Mouse (Mus musculus): ENCODE results near the gene Zfp978. TPM values are rescaled to one million over a fixed set of nuclear protein-coding genes. Genes with fewer than 3 reads are reported as not detected.
"Not testable (repeated sequence)": the region's sequence is repeated elsewhere in the genome, so short reads cannot be mapped to it uniquely, and the experiment has no call there.

The Zfp978 gene
- not detected for total RNA-seq (2021)

GRCm38 (mm10) chr4:147361003-147361402 lies at the start of gene Zfp978:
Zfp978 (plus strand) TSS chr4:147361303.
- DNase-seq (ENCODE audit: low spot score in 2 of 2); intact Hi-C loops (cut with DNase I): not testable (repeated sequence)

GRCm38 (mm10) chr4:147335036-147335690 lies 25.9 kb upstream of the Zfp978 start:
- intact Hi-C loops (cut with DNase I); DNase-seq (ENCODE audit: low spot score in 2 of 2): not testable (repeated sequence)

- intact Hi-C loops (cut with DNase I); DNase-seq (ENCODE audit: low spot score in 2 of 2): not testable (repeated sequence)
Measured at GRCm38 (mm10) chr4:147335691-147336367, 25.3 kb upstream of the Zfp978 start.

- DNase-seq (ENCODE audit: low spot score in 2 of 2); intact Hi-C loops (cut with DNase I): not testable (repeated sequence)
Measured at GRCm38 (mm10) chr4:147336368-147337195, 24.5 kb upstream of the Zfp978 start.

GRCm38 (mm10) chr4:147337520-147337919 lies 23.6 kb upstream of the Zfp978 start:
- DNase-seq (ENCODE audit: low spot score in 2 of 2); intact Hi-C loops (cut with DNase I): not testable (repeated sequence)

- intact Hi-C loops (cut with DNase I) = no loop called here
Measured at GRCm38 (mm10) chr4:147338032-147338610, 23.0 kb upstream of the Zfp978 start.

GRCm38 (mm10) chr4:147338706-147339105 lies 22.4 kb upstream of the Zfp978 start:
- intact Hi-C loops (cut with DNase I); DNase-seq (ENCODE audit: low spot score in 2 of 2): not testable (repeated sequence)

More at GRCm38 (mm10) chr4:147338032-147338610, 23.0 kb upstream of the Zfp978 start:
- DNase-seq (ENCODE audit: low spot score in 2 of 2) = no peak

GRCm38 (mm10) chr4:147339601-147340219 lies 21.4 kb upstream of the Zfp978 start:
- intact Hi-C loops (cut with DNase I) = not testable (repeated sequence)

GRCm38 (mm10) chr4:147340236-147340635 lies 20.9 kb upstream of the Zfp978 start:
- DNase-seq (ENCODE audit: low spot score in 2 of 2); intact Hi-C loops (cut with DNase I): not testable (repeated sequence)

More at GRCm38 (mm10) chr4:147339601-147340219, 21.4 kb upstream of the Zfp978 start:
- DNase-seq (ENCODE audit: low spot score in 2 of 2) = not testable (repeated sequence)

GRCm38 (mm10) chr4:147340876-147341275 lies 20.2 kb upstream of the Zfp978 start:
- intact Hi-C loops (cut with DNase I); DNase-seq (ENCODE audit: low spot score in 2 of 2): not testable (repeated sequence)

GRCm38 (mm10) chr4:147343042-147343908 lies 17.8 kb upstream of the Zfp978 start:
- DNase-seq (ENCODE audit: low spot score in 2 of 2); intact Hi-C loops (cut with DNase I): not testable (repeated sequence)

- intact Hi-C loops (cut with DNase I); DNase-seq (ENCODE audit: low spot score in 2 of 2): not testable (repeated sequence)
Measured at GRCm38 (mm10) chr4:147345061-147345554, 16.0 kb upstream of the Zfp978 start.

- intact Hi-C loops (cut with DNase I); DNase-seq (ENCODE audit: low spot score in 2 of 2): not testable (repeated sequence)
Measured at GRCm38 (mm10) chr4:147346361-147347035, 14.6 kb upstream of the Zfp978 start.

- DNase-seq (ENCODE audit: low spot score in 2 of 2); intact Hi-C loops (cut with DNase I): not testable (repeated sequence)
Measured at GRCm38 (mm10) chr4:147347300-147347699, 13.8 kb upstream of the Zfp978 start.

- intact Hi-C loops (cut with DNase I); DNase-seq (ENCODE audit: low spot score in 2 of 2): not testable (repeated sequence)
Measured at GRCm38 (mm10) chr4:147347880-147348279, 13.2 kb upstream of the Zfp978 start.

GRCm38 (mm10) chr4:147348401-147348800 lies 12.7 kb upstream of the Zfp978 start:
- intact Hi-C loops (cut with DNase I); DNase-seq (ENCODE audit: low spot score in 2 of 2): not testable (repeated sequence)

GRCm38 (mm10) chr4:147348906-147349686 lies 12.0 kb upstream of the Zfp978 start:
- intact Hi-C loops (cut with DNase I); DNase-seq (ENCODE audit: low spot score in 2 of 2): not testable (repeated sequence)
